15 mouse cellular contexts compared by ENCODE assay signal in the genomic region with DNA sequence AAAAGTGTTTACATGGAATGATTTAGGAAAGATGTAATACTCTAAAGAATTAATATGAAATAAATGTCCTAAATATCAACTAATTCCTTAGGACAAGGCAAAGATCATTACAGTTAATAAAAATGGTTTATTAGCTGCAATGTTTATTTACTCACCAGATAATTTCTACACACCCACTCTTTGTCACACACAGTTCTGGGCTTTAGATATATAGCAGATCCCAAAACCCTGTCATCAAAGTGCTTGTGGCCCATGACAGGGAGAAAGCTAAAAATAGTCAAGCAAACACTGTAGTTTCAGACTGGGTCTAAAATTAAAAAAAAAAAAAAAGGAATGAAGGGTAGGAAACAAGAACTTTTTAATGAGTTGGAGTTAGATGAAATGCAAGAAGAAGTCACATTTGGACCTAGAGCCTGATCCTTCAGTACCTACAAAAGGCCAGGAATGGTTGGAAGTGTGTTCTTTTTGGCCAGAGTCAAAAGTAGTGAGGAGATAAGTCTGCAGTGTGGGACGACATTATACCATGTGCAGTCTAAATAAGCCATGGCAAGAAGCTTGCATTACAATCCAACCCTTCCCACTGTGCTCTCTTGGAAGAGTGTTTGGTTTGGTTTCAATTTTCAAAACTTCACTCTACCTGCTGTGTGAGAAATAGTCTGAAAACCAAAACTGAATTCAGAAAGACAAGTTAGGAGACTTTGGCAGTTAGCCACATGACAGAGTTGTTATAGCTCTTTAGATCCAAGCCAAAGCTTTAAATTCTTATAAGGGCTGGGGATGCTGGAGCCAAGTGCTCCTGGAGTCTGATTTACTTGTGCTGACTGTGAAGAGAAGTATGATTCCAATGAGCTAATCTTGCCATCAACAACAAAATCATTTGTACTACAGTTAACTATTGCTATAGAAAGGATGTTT.
DNase-seq lines count a peak whose midpoint lies in the region; ATAC-seq lines count a peak whose summit lies in the region.
"Had no signal": no experiment of that assay in that cellular context is flagged by ENCODE, and none has a peak within 500 bp of the region (broad histone marks: within the 10 kb centered on the region; RNA-seq: fewer than 3 reads in every experiment).

No protein-coding gene starts in this region.

- H3K4me3 ChIP-seq in embryonic facial prominence, embryonic 14.5 days (ENCODE audit: low read depth, low read length), result no peak overlapping the region
- H3K4me3 ChIP-seq in embryonic facial prominence, embryonic 10.5 days, result no peak overlapping the region
- no peak overlapping the region for H3K4me3 ChIP-seq in hindbrain, embryonic 16.5 days (ENCODE audit: low read length)
- no peak overlapping the region for H3K4me3 ChIP-seq in hindbrain, embryonic 13.5 days
- H3K4me3 ChIP-seq in midbrain, embryonic 14.5 days (replicated peaks; ENCODE audit: low read depth, low read length), result no peak overlapping the region
- H3K4me3 ChIP-seq in midbrain, embryonic 10.5 days, result no peak overlapping the region
- H3K4me3 ChIP-seq: left cerebral cortex, adult 2 months; limb, embryonic 12.5 days; megakaryocyte, embryonic 14.5 days had no signal

- no peaks in the 10 kb centered on the region for H3K36me3 ChIP-seq in embryonic facial prominence, embryonic 14.5 days (ENCODE audit: control insufficient read depth, insufficient read depth, low read length)
- no peaks in the 10 kb centered on the region for H3K36me3 ChIP-seq in embryonic facial prominence, embryonic 10.5 days (replicated peaks)
- H3K36me3 ChIP-seq in hindbrain, embryonic 16.5 days (ENCODE audit: control insufficient read depth, insufficient read depth, low read length), result no peaks in the 10 kb centered on the region
- no peaks in the 10 kb centered on the region for H3K36me3 ChIP-seq in hindbrain, embryonic 13.5 days
- H3K36me3 ChIP-seq in midbrain, embryonic 14.5 days (ENCODE audit: control insufficient read depth, insufficient read depth, low read length), result no peaks in the 10 kb centered on the region
- no peaks in the 10 kb centered on the region for H3K36me3 ChIP-seq in midbrain, embryonic 10.5 days
- H3K36me3 ChIP-seq: limb, embryonic 12.5 days had no signal

- no peak overlapping the region for H3K4me2 ChIP-seq in embryonic facial prominence, embryonic 14.5 days (ENCODE audit: low read depth, low read length)
- no peak overlapping the region for H3K4me2 ChIP-seq in hindbrain, embryonic 16.5 days (ENCODE audit: low read length)
- H3K4me2 ChIP-seq in hindbrain, embryonic 13.5 days, result no peak overlapping the region
- H3K4me2 ChIP-seq in midbrain, embryonic 14.5 days (ENCODE audit: low read length), result no peak overlapping the region
- H3K4me2 ChIP-seq: limb, embryonic 12.5 days had no signal

- peak; percentile 33; the same call in 1 of the 2 replicates for ATAC-seq in embryonic facial prominence, embryonic 14.5 days (ENCODE audit: low read depth)
- peak; percentile 42 for ATAC-seq in hindbrain, embryonic 16.5 days
- ATAC-seq in hindbrain, embryonic 13.5 days (ENCODE audit: low FRiP score), result no peak
- ATAC-seq in midbrain, embryonic 14.5 days (ENCODE audit: low FRiP score, low TSS enrichment), result no peak

- no peaks in the 10 kb centered on the region for H3K9me3 ChIP-seq in embryonic facial prominence, embryonic 14.5 days (ENCODE audit: control insufficient read depth, low read length)
- no peaks in the 10 kb centered on the region for H3K9me3 ChIP-seq in embryonic facial prominence, embryonic 10.5 days
- no peaks in the 10 kb centered on the region for H3K9me3 ChIP-seq in hindbrain, embryonic 16.5 days (ENCODE audit: control insufficient read depth, low read length)
- no peaks in the 10 kb centered on the region for H3K9me3 ChIP-seq in hindbrain, embryonic 13.5 days
- H3K9me3 ChIP-seq in midbrain, embryonic 14.5 days (ENCODE audit: control insufficient read depth, low read length), result no peaks in the 10 kb centered on the region
- H3K9me3 ChIP-seq in midbrain, embryonic 10.5 days (replicated peaks), result no peaks in the 10 kb centered on the region
- H3K9me3 ChIP-seq: limb, embryonic 12.5 days; megakaryocyte, embryonic 14.5 days had no signal

- peak; percentile 91 for DNase-seq in embryonic facial prominence, embryonic 14.5 days (ENCODE audit: low spot score)
- DNase-seq in embryonic facial prominence, embryonic 10.5 days (ENCODE audit: low spot score), result no peak
- peak; percentile 19 for DNase-seq in midbrain, embryonic 14.5 days
- no peak for DNase-seq in midbrain, embryonic 10.5 days (ENCODE audit: low spot score)
- DNase-seq in layer of hippocampus, adult 18-20 months (ENCODE audit: low spot score in 2 of 2), result no peak
- no peak for DNase-seq in kidney, postnatal 36 days
- DNase-seq: adrenal gland, postnatal 10 days; cerebellum, postnatal 14 days; kidney, adult 2 months; retina, postnatal 1 day had no signal

- no peaks in the 10 kb centered on the region for H3K4me1 ChIP-seq in embryonic facial prominence, embryonic 14.5 days (ENCODE audit: control insufficient read depth, insufficient read depth, low read length)
- H3K4me1 ChIP-seq in embryonic facial prominence, embryonic 10.5 days, result no peaks in the 10 kb centered on the region
- no peaks in the 10 kb centered on the region for H3K4me1 ChIP-seq in hindbrain, embryonic 16.5 days (ENCODE audit: control insufficient read depth, insufficient read depth, low read depth, low read length)
- no peaks in the 10 kb centered on the region for H3K4me1 ChIP-seq in hindbrain, embryonic 13.5 days (replicated peaks)
- no peaks in the 10 kb centered on the region for H3K4me1 ChIP-seq in midbrain, embryonic 14.5 days (ENCODE audit: control insufficient read depth, insufficient read depth, low read length)
- no peaks in the 10 kb centered on the region for H3K4me1 ChIP-seq in midbrain, embryonic 10.5 days
- H3K4me1 ChIP-seq: limb, embryonic 12.5 days; megakaryocyte, embryonic 14.5 days had no signal

- no peaks in the 10 kb centered on the region for H3K27me3 ChIP-seq in embryonic facial prominence, embryonic 14.5 days (replicated peaks; ENCODE audit: control insufficient read depth, insufficient read depth, low read length)
- no peaks in the 10 kb centered on the region for H3K27me3 ChIP-seq in embryonic facial prominence, embryonic 10.5 days (replicated peaks; ENCODE audit: low read depth, poor library complexity, severe bottlenecking)
- H3K27me3 ChIP-seq in hindbrain, embryonic 16.5 days (replicated peaks; ENCODE audit: control insufficient read depth, insufficient read depth, low read length), result no peaks in the 10 kb centered on the region
- H3K27me3 ChIP-seq in hindbrain, embryonic 13.5 days, result no peaks in the 10 kb centered on the region
- H3K27me3 ChIP-seq in midbrain, embryonic 14.5 days (ENCODE audit: control insufficient read depth, insufficient read depth, low read length), result no peaks in the 10 kb centered on the region
- no peaks in the 10 kb centered on the region for H3K27me3 ChIP-seq in midbrain, embryonic 10.5 days (ENCODE audit: low read depth, poor library complexity, severe bottlenecking)
- H3K27me3 ChIP-seq: limb, embryonic 12.5 days; megakaryocyte, embryonic 14.5 days had no signal

- H3K27ac ChIP-seq in embryonic facial prominence, embryonic 14.5 days (replicated peaks; ENCODE audit: low read depth, low read length), result no peak overlapping the region
- no peak overlapping the region for H3K27ac ChIP-seq in embryonic facial prominence, embryonic 10.5 days (replicated peaks)
- H3K27ac ChIP-seq in hindbrain, embryonic 16.5 days (ENCODE audit: low read depth, low read length), result no peak overlapping the region
- H3K27ac ChIP-seq in hindbrain, embryonic 13.5 days, result no peak overlapping the region
- H3K27ac ChIP-seq in midbrain, embryonic 14.5 days (replicated peaks; ENCODE audit: low read depth, low read length), result no peak overlapping the region
- no peak overlapping the region for H3K27ac ChIP-seq in midbrain, embryonic 10.5 days (replicated peaks)
- H3K27ac ChIP-seq: left cerebral cortex, adult 2 months; limb, embryonic 12.5 days had no signal

- 39% methylated on average over 1 of the region's 1 CpGs for WGBS in embryonic facial prominence, embryonic 14.5 days
- 70% methylated on average over 1 of the region's 1 CpGs for WGBS in embryonic facial prominence, embryonic 10.5 days
- WGBS in hindbrain, embryonic 16.5 days, result 55% methylated on average over 1 of the region's 1 CpGs
- 69% methylated on average over 1 of the region's 1 CpGs for whole genome bisulfite sequencing in hindbrain, embryonic 13.5 days
- WGBS in midbrain, embryonic 14.5 days, result 69% methylated on average over 1 of the region's 1 CpGs
- 83% methylated on average over 1 of the region's 1 CpGs for WGBS in midbrain, embryonic 10.5 days

- no peak overlapping the region for H3K9ac ChIP-seq in embryonic facial prominence, embryonic 14.5 days (ENCODE audit: low read depth, low read length)
- no peak overlapping the region for H3K9ac ChIP-seq in hindbrain, embryonic 16.5 days (ENCODE audit: low read depth, low read length)
- H3K9ac ChIP-seq in hindbrain, embryonic 13.5 days, result no peak overlapping the region
- H3K9ac ChIP-seq in midbrain, embryonic 14.5 days (replicated peaks; ENCODE audit: low read length), result no peak overlapping the region
- H3K9ac ChIP-seq: limb, embryonic 12.5 days had no signal

Comparison
In these comparisons a context has a peak if more than half of its experiments do, and no peak if none do; other contexts are left out.
1. ATAC-seq: peak in embryonic facial prominence, embryonic 14.5 days (single experiment) and hindbrain, embryonic 16.5 days (single experiment); none in hindbrain, embryonic 13.5 days (single experiment) and midbrain, embryonic 14.5 days (single experiment).
2. DNase-seq: peak in embryonic facial prominence, embryonic 14.5 days (single experiment) and midbrain, embryonic 14.5 days (single experiment); none in embryonic facial prominence, embryonic 10.5 days (single experiment), midbrain, embryonic 10.5 days (single experiment), layer of hippocampus, adult 18-20 months (0 of 2) and kidney, postnatal 36 days (0 of 2).